Comparison of ENCODE assay signal across 8 mouse cellular contexts in the genomic region with DNA sequence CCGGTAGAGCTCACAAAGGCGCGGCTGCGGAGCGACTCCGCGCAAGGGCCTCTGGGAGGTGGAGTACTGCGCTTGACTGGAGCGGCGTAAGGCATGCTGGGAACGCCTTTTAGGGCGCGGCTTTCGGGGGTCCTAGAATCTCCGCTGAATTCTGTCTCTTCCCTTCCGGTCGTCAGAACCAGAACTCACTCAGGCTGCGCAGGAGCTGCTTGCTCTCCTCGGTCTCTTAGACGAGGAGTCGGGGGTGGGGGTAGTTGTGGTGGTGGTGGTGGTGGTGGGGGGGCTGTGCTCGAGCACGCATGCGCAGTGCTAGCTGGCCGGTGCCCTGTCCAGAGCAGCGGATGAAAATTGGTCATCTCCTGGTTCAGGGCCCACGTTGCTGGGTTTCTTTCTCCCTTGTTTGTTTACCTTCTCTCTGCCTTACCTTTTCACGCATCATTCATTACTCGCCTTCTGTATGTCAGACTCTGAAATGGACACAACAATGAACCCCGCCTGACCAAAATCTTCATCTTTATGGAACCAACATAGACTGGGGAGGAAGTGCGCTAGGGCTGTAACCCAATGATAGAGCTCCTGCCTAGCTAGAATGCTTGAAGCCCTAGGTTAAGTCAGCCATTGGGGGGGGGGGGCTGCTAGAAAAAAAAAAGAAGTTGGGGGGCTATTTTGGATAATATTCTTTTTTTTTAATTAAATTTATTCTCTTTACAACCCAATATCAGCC. TPM values are rescaled to one million over a fixed set of nuclear protein-coding genes. Genes with fewer than 3 reads are reported as not detected.
DNase-seq lines count a peak whose midpoint lies in the region; ATAC-seq and TF ChIP-seq lines count a peak whose summit lies in the region.

A gene (minus strand): TSS at position 53 of the 724 bp plus-strand sequence.

- intact Hi-C loops in left cerebral cortex, adult 2 months (cut with DNase I), result loop anchor here (1.0 kb wide), 1 partner anchor 12 kb away; a partner anchor contains a TSS

- H3K27ac ChIP-seq in hindbrain, postnatal 0 days, result peak within 1 kb of the TSS; percentile 84
- peak within 1 kb of the TSS; percentile 88 for H3K27ac ChIP-seq in left cerebral cortex, adult 2 months
- H3K27ac ChIP-seq in macrophage, result no peak within 1 kb of the TSS

- H3K9me3 ChIP-seq in hindbrain, postnatal 0 days (ENCODE audit: low read length), result no peaks in the 10 kb centered on the region

- no peak for TF ChIP-seq CTCF in hindbrain, postnatal 0 days (IDR thresholded peaks at IDR 0.05; ENCODE audit: low read depth)
- TF ChIP-seq CTCF in left cerebral cortex, adult 2 months (IDR thresholded peaks at IDR 0.05), result no peak

- WGBS in hindbrain, postnatal 0 days, result 4% methylated on average over 31 of the region's 31 CpGs
- WGBS in macrophage (ENCODE audit: missing documents), result 10% methylated on average over 31 of the region's 31 CpGs

- ATAC-seq in hindbrain, postnatal 0 days, result peak; percentile 94

- DNase-seq in adrenal gland, adult (ENCODE audit: inconsistent age in 2 of 2, low spot score in 1 of 2), result peak; percentile 88 to 96
- peak; percentile 91 for DNase-seq in embryo, embryonic 10 days (ENCODE audit: low spot score)
- peak; percentile 24 to 70 for DNase-seq in gastrocnemius, adult 8-10 months (ENCODE audit: low spot score in 2 of 2)
- DNase-seq in hindbrain, postnatal 0 days (ENCODE audit: low spot score), result peak; percentile 96
- DNase-seq in left cerebral cortex, adult 2 months (ENCODE audit: extremely low spot score in 1 of 2, low spot score in 2 of 2), result peak; percentile 87 to 89
- peak; percentile 77 for DNase-seq in retina, postnatal 7 days (ENCODE audit: low read depth, low spot score)
- peak; percentile 70 to 71 for DNase-seq in urinary bladder, adult 18-20 months (ENCODE audit: low spot score in 2 of 2)

- peak within 1 kb of the TSS; percentile 54 for H3K4me3 ChIP-seq in hindbrain, postnatal 0 days (ENCODE audit: low read length)
- H3K4me3 ChIP-seq in left cerebral cortex, adult 2 months, result peak within 1 kb of the TSS; percentile 86
- peak within 1 kb of the TSS; percentile 51 for H3K4me3 ChIP-seq in macrophage (ENCODE audit: inconsistent target)

- H3K9ac ChIP-seq in hindbrain, postnatal 0 days (replicated peaks; ENCODE audit: low read length), result peak within 1 kb of the TSS; percentile 68

- H3K36me3 ChIP-seq in hindbrain, postnatal 0 days (ENCODE audit: insufficient read depth, low read length), result no peaks in the 10 kb centered on the region
- no peaks in the 10 kb centered on the region for H3K36me3 ChIP-seq in macrophage (ENCODE audit: inconsistent target)

- H3K4me2 ChIP-seq in hindbrain, postnatal 0 days (ENCODE audit: low read depth, low read length), result peak within 1 kb of the TSS; percentile 65

- H3K79me2 ChIP-seq in macrophage (ENCODE audit: inconsistent target), result no peaks in the 10 kb centered on the region

- 0 out of 2 replicates have a peak, but pooled peaks cover 8% of the 10 kb centered on the region for H3K4me1 ChIP-seq in hindbrain, postnatal 0 days (ENCODE audit: insufficient read depth, low read length)

- H3K27me3 ChIP-seq in hindbrain, postnatal 0 days (ENCODE audit: insufficient read depth, low read length), result no peaks in the 10 kb centered on the region

RNA-seq across cellular contexts. Expression of the gene that starts here (rescaled TPM):
- 1 to 10 TPM in 2 of 4 experiments, under 1 TPM in 2; 0.81 to 1.6 (median 1.1) TPM for total RNA-seq in gastrocnemius, adult 8-10 months (2022)
- total RNA-seq in hindbrain, postnatal 0 days (2014; rRNA removed), result 5.8 and 9.5 TPM in 2 replicates
- polyA plus RNA-seq in hindbrain, postnatal 0 days (2015; fragmentation: Nextera tagmentation; extraction: Ambion mirVana), result 15.0 and 17.6 TPM in 2 replicates
- total RNA-seq in left cerebral cortex, adult 2 months (2021), result 10 to 100 TPM; 11.6 to 13.8 TPM
- total RNA-seq in macrophage (2018; cell fraction: chromatin; rRNA removed), result 10 to 100 TPM in 1 of 26 experiments, 1 to 10 TPM in 25; 1.1 to 11.1 (median 4.2) TPM
- total RNA-seq in macrophage (2018; cell fraction: cytosol; rRNA removed), result 1 to 10 TPM in 20 of 26 experiments, under 1 TPM in 6; 0.19 to 3.4 (median 1.4) TPM
- total RNA-seq in macrophage (2018; cell fraction: nucleus; rRNA removed), result 1 to 10 TPM; 1.2 to 9.6 (median 2.9) TPM
- 1.3 to 3.0 TPM (median 1.3 TPM) in 3 replicates for polyA plus RNA-seq in macrophage (2018)
